Mouse (Mus musculus) lung, postnatal 4 days (tissue): ENCODE results near the gene Ift81.
A peak's percentile ranks its signal among the peaks of the same experiment; 100 is the strongest.

Source experiments
- DNase-seq, 2 experiments: peaks; one replicate each; pipeline ENCODE4 v3.0.0; 2021

Ift81 gene

GRCm38 (mm10) chr5:122512011-122512410 is 102.3 kb downstream of the Ift81 start:
- DNase-seq = no peak

GRCm38 (mm10) chr5:122511405-122511804 is 102.9 kb downstream of the Ift81 start:
- DNase-seq = no peak

- peak in 1 of 2 experiments; percentile 50 for DNase-seq
Measured at GRCm38 (mm10) chr5:122510651-122511157, 103.6 kb downstream of the Ift81 start.

- peak in 1 of 2 experiments; percentile 42 for DNase-seq
Measured at GRCm38 (mm10) chr5:122509608-122510007, 104.7 kb downstream of the Ift81 start.

GRCm38 (mm10) chr5:122508861-122509306 is 105.4 kb downstream of the Ift81 start:
- DNase-seq = no peak

- no peak for DNase-seq
Measured at GRCm38 (mm10) chr5:122507396-122507795, 106.9 kb downstream of the Ift81 start.

- DNase-seq = no peak
Measured at GRCm38 (mm10) chr5:122506462-122506861, 107.9 kb downstream of the Ift81 start.

- DNase-seq = no peak
Measured at GRCm38 (mm10) chr5:122505554-122505953, 108.8 kb downstream of the Ift81 start.

- no peak for DNase-seq
Measured at GRCm38 (mm10) chr5:122503760-122504119, 110.6 kb downstream of the Ift81 start.

- DNase-seq = no peak
Measured at GRCm38 (mm10) chr5:122503015-122503759, 111.1 kb downstream of the Ift81 start.

GRCm38 (mm10) chr5:122502077-122502941 is 112.0 kb downstream of the Ift81 start, which contains the start of gene Atp2a2:
Gene Atp2a2, minus strand, starts transcription at chr5:122502225.
- peak; percentile 93 to 96 for DNase-seq

GRCm38 (mm10) chr5:122501101-122502076 is 112.9 kb downstream of the Ift81 start:
- DNase-seq = peak; percentile 74 to 79

- DNase-seq = no peak
Measured at GRCm38 (mm10) chr5:122500563-122500962, 113.8 kb downstream of the Ift81 start.
